Mouse (Mus musculus): ENCODE data around the gene Gtf2a2. TPM values are rescaled to one million over a fixed set of nuclear protein-coding genes. Genes with fewer than 3 reads are reported as not detected.

Gene Gtf2a2
- polyA plus RNA-seq, 1 experiment from 2014 or later, result 159 TPM

- Histone ChIP-seq H3K36me3 (no peaks in the 10 kb centered on the region), H3K27me3 (peaks cover 3% of the 10 kb centered on the region; the same call in 1 of the 2 replicates), H3K4me2 (no peak overlapping the region), H3K9ac (no peak overlapping the region), H3K27ac (no peak overlapping the region), H3K4me3 (replicated peaks) (no peak overlapping the region), H3K9me3 (replicated peaks) (no peaks in the 10 kb centered on the region), H3K4me1 (replicated peaks) (peaks cover 45% of the 10 kb centered on the region)
- no peak for DNase-seq
- no peak for ATAC-seq (ENCODE audit: low read depth)
- 69% methylated on average over 4 of the region's 4 CpGs for WGBS (ENCODE audit: insufficient replicate concordance)
Measured at GRCm38 (mm10) chr9:70042137-70042536, 29.8 kb downstream of the Gtf2a2 start.

- Histone ChIP-seq H3K4me3 (replicated peaks) (no peak overlapping the region), H3K36me3 (no peaks in the 10 kb centered on the region), H3K27ac (no peak overlapping the region; the same call in 1 of the 2 replicates), H3K27me3 (no peaks in the 10 kb centered on the region), H3K4me2 (no peak overlapping the region; the same call in 1 of the 2 replicates), H3K9ac (no peak overlapping the region), H3K9me3 (replicated peaks) (no peaks in the 10 kb centered on the region), H3K4me1 (replicated peaks) (peaks cover 45% of the 10 kb centered on the region)
- 61% methylated on average over 1 of the region's 1 CpGs for WGBS (ENCODE audit: insufficient replicate concordance)
- peak; percentile 68 for ATAC-seq (ENCODE audit: low read depth)
- no peak for DNase-seq
Measured at GRCm38 (mm10) chr9:70042935-70043334, 30.6 kb downstream of the Gtf2a2 start.

GRCm38 (mm10) chr9:70044865-70045264 lies 32.5 kb downstream of the Gtf2a2 start:
- peaks cover 45% of the 10 kb centered on the region for H3K4me1 ChIP-seq (replicated peaks)
- 0 out of 2 replicates have a peak overlapping the region, but pooled peaks have one; percentile 30 for H3K9ac ChIP-seq
- no peaks in the 10 kb centered on the region for H3K9me3 ChIP-seq (replicated peaks)
- no peak for DNase-seq
- peak; percentile 82 for ATAC-seq (ENCODE audit: low read depth)
- H3K27ac ChIP-seq, result peak overlapping the region; percentile 67
- H3K4me3 ChIP-seq (replicated peaks), result no peak overlapping the region
- H3K27me3 ChIP-seq, result no peaks in the 10 kb centered on the region
- H3K4me2 ChIP-seq, result no peak overlapping the region
- WGBS (ENCODE audit: insufficient replicate concordance), result 19% methylated on average over 2 of the region's 2 CpGs
- no peaks in the 10 kb centered on the region for H3K36me3 ChIP-seq

GRCm38 (mm10) chr9:70046255-70046654 lies 33.9 kb downstream of the Gtf2a2 start:
- 18% methylated on average over 6 of the region's 6 CpGs for WGBS (ENCODE audit: insufficient replicate concordance)
- peak overlapping the region; percentile 30; the same call in 1 of the 2 replicates for H3K4me2 ChIP-seq
- no peaks in the 10 kb centered on the region for H3K36me3 ChIP-seq
- peaks cover 45% of the 10 kb centered on the region for H3K4me1 ChIP-seq (replicated peaks)
- no peak overlapping the region for H3K9ac ChIP-seq
- H3K27me3 ChIP-seq, result no peaks in the 10 kb centered on the region
- H3K4me3 ChIP-seq (replicated peaks), result no peak overlapping the region
- H3K9me3 ChIP-seq (replicated peaks), result no peaks in the 10 kb centered on the region
- DNase-seq (peak; percentile 33), ATAC-seq (ENCODE audit: low read depth) (peak; percentile 69)
- peak overlapping the region; percentile 30 for H3K27ac ChIP-seq

DNA sequence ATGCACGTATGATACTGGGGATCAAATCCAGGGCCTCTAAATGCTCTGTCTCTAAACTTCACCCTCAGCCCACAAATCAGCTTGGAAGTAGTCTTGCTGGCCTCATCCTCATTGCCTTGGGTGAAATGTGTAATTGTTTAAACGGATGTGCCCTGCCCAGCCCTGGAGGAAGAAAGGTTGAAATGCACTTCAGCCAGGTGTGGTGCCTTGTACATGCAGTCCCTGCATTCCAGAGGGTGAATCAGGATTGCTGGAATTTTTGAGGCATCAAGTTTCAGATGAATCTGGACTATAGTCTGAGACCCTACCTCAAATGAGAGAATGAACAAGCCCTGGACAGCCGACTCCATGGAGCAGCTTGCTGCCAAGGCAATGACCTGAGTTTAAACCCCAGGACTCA lies 35.5 kb downstream of the Gtf2a2 start:
- ATAC-seq (ENCODE audit: low read depth) (no peak), DNase-seq (no peak)
- WGBS (ENCODE audit: insufficient replicate concordance), result 67% methylated on average over 3 of the region's 3 CpGs
- Histone ChIP-seq H3K9me3 (replicated peaks) (no peaks in the 10 kb centered on the region), H3K36me3 (no peaks in the 10 kb centered on the region), H3K9ac (no peak overlapping the region), H3K27ac (no peak overlapping the region), H3K4me2 (no peak overlapping the region), H3K4me1 (replicated peaks) (peaks cover 44% of the 10 kb centered on the region), H3K27me3 (no peaks in the 10 kb centered on the region), H3K4me3 (replicated peaks) (no peak overlapping the region)

DNA sequence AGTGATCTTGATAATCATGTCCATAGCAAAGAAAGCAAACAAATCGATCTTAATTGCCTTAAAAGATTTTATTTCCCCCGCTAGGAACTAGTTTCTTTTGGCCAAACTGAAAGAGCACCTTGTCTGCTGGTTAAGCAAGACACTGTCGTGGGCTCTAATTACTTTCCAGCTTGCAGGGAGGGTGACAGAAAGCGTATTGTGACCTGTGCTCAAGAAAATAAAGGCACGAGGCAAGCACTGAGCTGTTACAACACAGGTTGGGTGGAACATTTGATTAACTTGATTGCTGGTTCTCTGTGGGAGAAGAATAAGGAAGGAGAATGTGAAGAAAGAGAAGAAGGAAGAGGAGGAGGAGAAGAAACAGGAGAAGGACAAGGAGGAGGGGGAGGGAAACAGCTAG lies 35.9 kb downstream of the Gtf2a2 start:
- peaks cover 42% of the 10 kb centered on the region for H3K4me1 ChIP-seq (replicated peaks)
- no peak overlapping the region for H3K4me2 ChIP-seq
- no peak overlapping the region for H3K9ac ChIP-seq
- ATAC-seq (ENCODE audit: low read depth) (no peak), DNase-seq (no peak)
- H3K36me3 ChIP-seq, result no peaks in the 10 kb centered on the region
- WGBS (ENCODE audit: insufficient replicate concordance), result 52% methylated on average over 5 of the region's 5 CpGs
- no peaks in the 10 kb centered on the region for H3K9me3 ChIP-seq (replicated peaks)
- no peak overlapping the region for H3K27ac ChIP-seq
- no peaks in the 10 kb centered on the region for H3K27me3 ChIP-seq
- no peak overlapping the region for H3K4me3 ChIP-seq (replicated peaks)

- Histone ChIP-seq H3K36me3 (no peaks in the 10 kb centered on the region), H3K9me3 (replicated peaks) (no peaks in the 10 kb centered on the region), H3K27me3 (no peaks in the 10 kb centered on the region), H3K4me2 (no peak overlapping the region), H3K9ac (no peak overlapping the region), H3K4me3 (replicated peaks) (no peak overlapping the region), H3K27ac (no peak overlapping the region), H3K4me1 (replicated peaks) (peaks cover 36% of the 10 kb centered on the region)
- 49% methylated on average over 6 of the region's 6 CpGs for WGBS (ENCODE audit: insufficient replicate concordance)
- DNase-seq (no peak), ATAC-seq (ENCODE audit: low read depth) (no peak)
Measured at GRCm38 (mm10) chr9:70048751-70049415, 36.5 kb downstream of the Gtf2a2 start.

DNA sequence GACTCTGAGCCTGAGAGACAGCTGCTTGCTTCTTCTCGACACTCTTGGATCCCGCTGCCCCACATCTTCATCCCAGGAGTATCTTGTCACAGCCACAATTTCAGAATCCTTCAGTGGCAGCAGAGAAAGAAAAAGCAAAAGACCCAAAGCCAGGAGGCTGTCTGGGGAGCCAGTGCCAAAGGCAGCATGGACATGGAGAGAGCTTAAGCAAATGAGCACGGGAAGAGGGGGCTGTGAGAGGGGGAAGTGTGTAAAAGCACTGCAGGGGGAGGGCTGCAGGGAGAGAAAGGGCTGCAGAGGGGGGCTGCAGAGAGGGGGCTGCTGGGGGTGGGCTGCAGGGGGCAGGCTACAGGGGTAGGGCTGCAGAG lies 37.0 kb downstream of the Gtf2a2 start:
- no peaks in the 10 kb centered on the region for H3K27me3 ChIP-seq
- H3K9me3 ChIP-seq (replicated peaks), result no peaks in the 10 kb centered on the region
- no peaks in the 10 kb centered on the region for H3K36me3 ChIP-seq
- no peak overlapping the region for H3K4me2 ChIP-seq
- no peak for DNase-seq
- H3K27ac ChIP-seq, result no peak overlapping the region
- no peak overlapping the region for H3K9ac ChIP-seq
- WGBS (ENCODE audit: insufficient replicate concordance), result 37% methylated on average over 3 of the region's 3 CpGs
- no peak overlapping the region for H3K4me3 ChIP-seq (replicated peaks)
- peaks cover 31% of the 10 kb centered on the region for H3K4me1 ChIP-seq (replicated peaks)
- ATAC-seq (ENCODE audit: low read depth), result no peak

DNA sequence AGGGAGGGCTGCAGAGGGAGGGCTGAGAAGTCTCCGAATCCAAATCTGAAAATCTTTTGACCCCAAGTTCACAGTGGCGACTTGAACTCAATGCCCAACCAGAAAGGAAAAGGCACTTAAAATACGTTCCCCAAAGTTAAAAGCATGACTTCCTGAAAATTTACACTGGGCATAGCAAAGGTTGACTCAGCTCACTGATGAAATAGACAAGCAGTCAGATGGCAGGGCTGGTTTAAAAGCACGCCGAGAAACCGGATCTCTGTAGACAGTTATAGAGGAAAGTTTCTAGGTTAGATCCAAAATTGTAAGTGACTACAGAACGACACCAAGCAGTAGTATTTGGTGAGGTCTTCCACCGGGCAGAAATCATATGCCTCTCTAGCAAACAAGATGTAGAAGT lies 37.5 kb downstream of the Gtf2a2 start:
- Histone ChIP-seq H3K4me1 (replicated peaks) (peaks cover 26% of the 10 kb centered on the region), H3K4me3 (replicated peaks) (no peak overlapping the region), H3K27me3 (no peaks in the 10 kb centered on the region), H3K9ac (no peak overlapping the region), H3K9me3 (replicated peaks) (no peaks in the 10 kb centered on the region), H3K36me3 (no peaks in the 10 kb centered on the region), H3K4me2 (no peak overlapping the region), H3K27ac (no peak overlapping the region)
- WGBS (ENCODE audit: insufficient replicate concordance), result 24% methylated on average over 8 of the region's 8 CpGs
- ATAC-seq (ENCODE audit: low read depth) (no peak), DNase-seq (no peak)

DNA sequence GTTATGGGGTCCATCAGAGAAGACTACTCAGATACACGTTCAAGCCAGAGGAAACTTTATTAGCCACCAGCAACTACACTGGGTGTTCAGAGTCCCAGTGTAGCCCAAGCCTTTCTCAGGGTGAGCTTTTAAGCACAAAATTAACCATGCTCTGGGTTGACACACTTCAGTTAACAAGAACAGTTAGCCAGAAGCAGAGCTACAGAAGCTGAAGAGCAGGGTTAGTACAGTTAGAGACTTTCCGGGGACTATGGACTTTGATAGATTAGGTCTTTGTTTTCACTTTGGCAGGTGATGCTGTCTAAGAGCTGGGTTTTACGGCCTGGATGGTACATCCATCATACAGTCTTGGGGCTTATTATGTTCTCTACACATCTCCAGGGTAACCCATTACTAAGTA lies 40.4 kb downstream of the Gtf2a2 start:
- ATAC-seq (ENCODE audit: low read depth) (no peak), DNase-seq (no peak)
- no peaks in the 10 kb centered on the region for H3K36me3 ChIP-seq
- no peak overlapping the region for H3K4me2 ChIP-seq
- no peak overlapping the region for H3K27ac ChIP-seq
- H3K9me3 ChIP-seq (replicated peaks), result no peaks in the 10 kb centered on the region
- H3K27me3 ChIP-seq, result no peaks in the 10 kb centered on the region
- WGBS (ENCODE audit: insufficient replicate concordance), result 58% methylated on average over 3 of the region's 3 CpGs
- H3K4me1 ChIP-seq (replicated peaks), result 0 out of 2 replicates have a peak, but pooled peaks cover 5% of the 10 kb centered on the region
- no peak overlapping the region for H3K4me3 ChIP-seq (replicated peaks)
- H3K9ac ChIP-seq, result no peak overlapping the region

DNA sequence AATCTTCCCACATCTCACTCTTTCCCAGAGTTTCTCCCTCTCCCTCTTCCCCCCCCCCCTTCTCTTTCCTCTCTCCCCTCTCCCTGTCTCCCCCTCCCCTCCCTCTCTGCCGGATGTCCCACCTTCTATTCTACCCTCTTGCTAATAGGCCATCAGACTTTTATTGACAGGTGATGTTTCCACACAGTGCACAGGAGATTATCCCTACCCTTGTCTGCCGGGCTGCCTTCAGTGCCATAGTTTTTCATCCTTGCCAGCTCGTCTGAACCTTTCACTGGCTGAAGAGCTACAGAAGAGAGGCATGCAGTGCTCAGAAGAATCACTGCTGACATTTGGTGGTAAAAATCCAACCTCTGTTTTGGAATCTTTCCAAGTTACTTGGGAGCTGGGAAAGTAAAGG lies 41.1 kb downstream of the Gtf2a2 start:
- Histone ChIP-seq H3K27me3 (no peaks in the 10 kb centered on the region), H3K27ac (no peak overlapping the region), H3K4me3 (replicated peaks) (no peak overlapping the region), H3K9me3 (replicated peaks) (no peaks in the 10 kb centered on the region), H3K4me1 (replicated peaks) (0 out of 2 replicates have a peak, but pooled peaks cover 5% of the 10 kb centered on the region), H3K9ac (no peak overlapping the region), H3K36me3 (no peaks in the 10 kb centered on the region), H3K4me2 (no peak overlapping the region)
- 29% methylated on average over 3 of the region's 3 CpGs for WGBS (ENCODE audit: insufficient replicate concordance)
- ATAC-seq (ENCODE audit: low read depth), result no peak
- DNase-seq, result no peak

GRCm38 (mm10) chr9:70062012-70062411 lies 49.7 kb downstream of the Gtf2a2 start:
- H3K27ac ChIP-seq, result no peak overlapping the region
- 67% methylated on average over 3 of the region's 3 CpGs for WGBS (ENCODE audit: insufficient replicate concordance)
- no peak for DNase-seq
- no peak overlapping the region for H3K9ac ChIP-seq
- ATAC-seq (ENCODE audit: low read depth), result no peak
- no peaks in the 10 kb centered on the region for H3K4me1 ChIP-seq (replicated peaks)
- no peak overlapping the region for H3K4me3 ChIP-seq (replicated peaks)
- H3K9me3 ChIP-seq (replicated peaks), result no peaks in the 10 kb centered on the region
- no peaks in the 10 kb centered on the region for H3K27me3 ChIP-seq
- H3K4me2 ChIP-seq, result no peak overlapping the region
- H3K36me3 ChIP-seq, result no peaks in the 10 kb centered on the region
